Mouse (Mus musculus): ENCODE data around the gene AW822073. TPM values are rescaled to one million over a fixed set of nuclear protein-coding genes. Genes with fewer than 3 reads are reported as not detected.
"Not testable (repeated sequence)": the region's sequence is repeated elsewhere in the genome, so short reads cannot be mapped to it uniquely, and the experiment has no call there.

The AW822073 gene
- polyA plus RNA-seq, 1 experiment from 2014 or later: not detected

GRCm38 (mm10) chr10:58227798-58228197 is 3.1 kb upstream of the AW822073 start:
- H3K4me2 ChIP-seq (ENCODE audit: low read depth, low read length); H3K27ac ChIP-seq (replicated peaks; ENCODE audit: low read depth, low read length); H3K36me3 ChIP-seq (replicated peaks; ENCODE audit: control insufficient read depth, insufficient read depth, low read depth, low read length); H3K9ac ChIP-seq (replicated peaks; ENCODE audit: low read length); H3K27me3 ChIP-seq (ENCODE audit: control insufficient read depth, insufficient read depth, low read length); H3K4me3 ChIP-seq (ENCODE audit: low read depth, low read length); H3K4me1 ChIP-seq (ENCODE audit: control insufficient read depth, insufficient read depth, low read length); DNase-seq (ENCODE audit: low spot score); ATAC-seq (replicated peaks; ENCODE audit: insufficient number of reproducible peaks, low FRiP score, low TSS enrichment, low read depth): not testable (repeated sequence)
- WGBS: 84% methylated on average over 2 of the region's 6 CpGs
- peaks cover 12% of the 10 kb centered on the region for H3K9me3 ChIP-seq (replicated peaks; ENCODE audit: control insufficient read depth, low read length)

DNA sequence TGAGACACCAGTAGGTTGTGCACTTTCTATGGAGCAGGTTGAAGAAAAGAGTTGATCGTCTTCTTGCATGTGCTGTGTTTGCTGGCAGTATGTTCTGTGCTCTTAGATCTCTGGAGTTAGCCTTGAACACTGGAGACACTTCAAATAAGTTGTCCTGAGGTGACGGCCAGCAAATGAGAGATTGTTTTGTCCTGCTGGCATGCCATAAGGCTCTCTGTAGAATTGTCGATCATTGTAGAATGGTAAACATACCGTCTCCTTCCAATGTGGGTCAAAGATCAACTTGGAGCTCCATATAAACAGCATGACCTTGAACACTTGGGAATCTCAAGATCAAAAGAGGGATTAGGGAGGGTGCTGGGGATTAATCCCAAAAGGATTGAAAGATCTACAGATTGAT is 1.6 kb upstream of the AW822073 start:
- H3K9me3 ChIP-seq (replicated peaks; ENCODE audit: control insufficient read depth, low read length); H3K4me1 ChIP-seq (ENCODE audit: control insufficient read depth, insufficient read depth, low read length); H3K27me3 ChIP-seq (ENCODE audit: control insufficient read depth, insufficient read depth, low read length); H3K4me2 ChIP-seq (ENCODE audit: low read depth, low read length); H3K27ac ChIP-seq (replicated peaks; ENCODE audit: low read depth, low read length); H3K4me3 ChIP-seq (ENCODE audit: low read depth, low read length); H3K36me3 ChIP-seq (replicated peaks; ENCODE audit: control insufficient read depth, insufficient read depth, low read depth, low read length); ATAC-seq (replicated peaks; ENCODE audit: insufficient number of reproducible peaks, low FRiP score, low TSS enrichment, low read depth); H3K9ac ChIP-seq (replicated peaks; ENCODE audit: low read length): not testable (repeated sequence)
- peak; percentile 13 for DNase-seq (ENCODE audit: low spot score)
- 82% methylated on average over 4 of the region's 4 CpGs for WGBS

- not testable (repeated sequence) for H3K9ac ChIP-seq (replicated peaks; ENCODE audit: low read length); H3K36me3 ChIP-seq (replicated peaks; ENCODE audit: control insufficient read depth, insufficient read depth, low read depth, low read length); H3K27ac ChIP-seq (replicated peaks; ENCODE audit: low read depth, low read length); H3K4me3 ChIP-seq (ENCODE audit: low read depth, low read length); H3K27me3 ChIP-seq (ENCODE audit: control insufficient read depth, insufficient read depth, low read length); ATAC-seq (replicated peaks; ENCODE audit: insufficient number of reproducible peaks, low FRiP score, low TSS enrichment, low read depth); DNase-seq (ENCODE audit: low spot score); H3K4me1 ChIP-seq (ENCODE audit: control insufficient read depth, insufficient read depth, low read length); H3K4me2 ChIP-seq (ENCODE audit: low read depth, low read length); H3K9me3 ChIP-seq (replicated peaks; ENCODE audit: control insufficient read depth, low read length)
- WGBS: 85% methylated on average over 28 of the region's 31 CpGs
These were observed 541 bp downstream of the AW822073 start for GRCm38 (mm10) chr10:58223972-58224805.

- H3K9ac ChIP-seq (replicated peaks; ENCODE audit: low read length); H3K4me2 ChIP-seq (ENCODE audit: low read depth, low read length); H3K9me3 ChIP-seq (replicated peaks; ENCODE audit: control insufficient read depth, low read length); H3K27ac ChIP-seq (replicated peaks; ENCODE audit: low read depth, low read length); H3K4me1 ChIP-seq (ENCODE audit: control insufficient read depth, insufficient read depth, low read length); ATAC-seq (replicated peaks; ENCODE audit: insufficient number of reproducible peaks, low FRiP score, low TSS enrichment, low read depth); H3K27me3 ChIP-seq (ENCODE audit: control insufficient read depth, insufficient read depth, low read length); H3K4me3 ChIP-seq (ENCODE audit: low read depth, low read length); H3K36me3 ChIP-seq (replicated peaks; ENCODE audit: control insufficient read depth, insufficient read depth, low read depth, low read length); DNase-seq (ENCODE audit: low spot score): not testable (repeated sequence)
- WGBS: 58% methylated on average over 2 of the region's 6 CpGs
These were observed 1.6 kb downstream of the AW822073 start for GRCm38 (mm10) chr10:58223161-58223560.

- not testable (repeated sequence) for H3K4me3 ChIP-seq (ENCODE audit: low read depth, low read length); H3K27me3 ChIP-seq (ENCODE audit: control insufficient read depth, insufficient read depth, low read length)
- 93% methylated on average over 2 of the region's 2 CpGs for WGBS
These were observed 3.2 kb downstream of the AW822073 start for GRCm38 (mm10) chr10:58221571-58221970.

DNA sequence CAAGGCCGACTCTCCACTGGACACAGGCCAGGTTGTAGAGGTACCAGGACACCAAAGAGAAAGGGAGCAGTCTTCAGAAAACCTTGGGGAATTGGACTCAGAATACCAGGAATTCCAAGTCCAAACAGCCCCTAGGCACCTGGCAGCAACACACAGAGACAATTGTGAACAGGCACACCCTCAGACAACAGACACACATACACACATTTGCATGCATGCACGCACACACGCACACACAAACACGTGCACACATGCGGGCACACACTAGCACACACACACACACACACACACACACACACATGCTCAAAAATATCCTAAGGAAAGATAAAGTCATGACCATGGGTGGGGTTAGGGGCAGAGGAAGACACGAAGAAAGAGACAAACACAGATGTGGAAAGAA is 4.0 kb downstream of the AW822073 start:
- no peak for DNase-seq (ENCODE audit: low spot score)
- H3K4me2 ChIP-seq (ENCODE audit: low read depth, low read length): no peak overlapping the region
- H3K4me1 ChIP-seq (ENCODE audit: control insufficient read depth, insufficient read depth, low read length): no peaks in the 10 kb centered on the region
- no peaks in the 10 kb centered on the region; the same call in 1 of the 2 replicates for H3K36me3 ChIP-seq (replicated peaks; ENCODE audit: control insufficient read depth, insufficient read depth, low read depth, low read length)
- no peak for ATAC-seq (replicated peaks; ENCODE audit: insufficient number of reproducible peaks, low FRiP score, low TSS enrichment, low read depth)
- no peaks in the 10 kb centered on the region for H3K27me3 ChIP-seq (ENCODE audit: control insufficient read depth, insufficient read depth, low read length)
- WGBS: 84% methylated on average over 6 of the region's 6 CpGs
- peaks cover 4% of the 10 kb centered on the region; the same call in 1 of the 2 replicates for H3K9me3 ChIP-seq (replicated peaks; ENCODE audit: control insufficient read depth, low read length)
- no peak overlapping the region for H3K9ac ChIP-seq (replicated peaks; ENCODE audit: low read length)
- no peak overlapping the region for H3K27ac ChIP-seq (replicated peaks; ENCODE audit: low read depth, low read length)
- no peak overlapping the region for H3K4me3 ChIP-seq (ENCODE audit: low read depth, low read length)

More at GRCm38 (mm10) chr10:58221571-58221970, 3.2 kb downstream of the AW822073 start:
- not testable (repeated sequence) for H3K27ac ChIP-seq (replicated peaks; ENCODE audit: low read depth, low read length); H3K9me3 ChIP-seq (replicated peaks; ENCODE audit: control insufficient read depth, low read length); H3K4me1 ChIP-seq (ENCODE audit: control insufficient read depth, insufficient read depth, low read length); H3K4me2 ChIP-seq (ENCODE audit: low read depth, low read length); DNase-seq (ENCODE audit: low spot score); ATAC-seq (replicated peaks; ENCODE audit: insufficient number of reproducible peaks, low FRiP score, low TSS enrichment, low read depth); H3K36me3 ChIP-seq (replicated peaks; ENCODE audit: control insufficient read depth, insufficient read depth, low read depth, low read length); H3K9ac ChIP-seq (replicated peaks; ENCODE audit: low read length)

DNA sequence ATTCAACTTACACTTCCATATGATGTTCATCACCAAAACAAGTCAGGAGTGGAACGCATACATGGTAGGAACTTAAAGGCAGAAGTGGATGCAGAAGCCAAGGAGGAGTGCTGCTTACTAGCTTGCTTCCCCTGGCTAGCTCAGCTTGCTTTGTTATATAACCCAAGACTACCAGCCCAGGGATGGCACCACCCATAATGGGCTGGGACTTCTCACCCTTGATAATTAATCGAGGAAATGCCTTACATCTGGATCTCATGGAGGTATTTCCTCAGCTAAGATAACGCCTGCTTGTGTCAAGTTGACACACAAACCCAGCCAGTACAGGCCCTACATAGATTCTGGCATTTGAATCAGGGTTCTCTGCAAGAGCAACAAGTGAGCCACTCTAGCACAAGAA is 7.4 kb downstream of the AW822073 start:
- H3K27ac ChIP-seq (replicated peaks; ENCODE audit: low read depth, low read length): no peak overlapping the region
- peaks cover 4% of the 10 kb centered on the region; the same call in 1 of the 2 replicates for H3K9me3 ChIP-seq (replicated peaks; ENCODE audit: control insufficient read depth, low read length)
- H3K9ac ChIP-seq (replicated peaks; ENCODE audit: low read length): no peak overlapping the region
- H3K4me2 ChIP-seq (ENCODE audit: low read depth, low read length): no peak overlapping the region
- H3K4me1 ChIP-seq (ENCODE audit: control insufficient read depth, insufficient read depth, low read length): no peaks in the 10 kb centered on the region
- no peaks in the 10 kb centered on the region for H3K36me3 ChIP-seq (replicated peaks; ENCODE audit: control insufficient read depth, insufficient read depth, low read depth, low read length)
- ATAC-seq (replicated peaks; ENCODE audit: insufficient number of reproducible peaks, low FRiP score, low TSS enrichment, low read depth): no peak
- H3K27me3 ChIP-seq (ENCODE audit: control insufficient read depth, insufficient read depth, low read length): no peaks in the 10 kb centered on the region
- no peak for DNase-seq (ENCODE audit: low spot score)
- H3K4me3 ChIP-seq (ENCODE audit: low read depth, low read length): no peak overlapping the region
- 78% methylated on average over 3 of the region's 3 CpGs for WGBS

GRCm38 (mm10) chr10:58215353-58215752 is 9.4 kb downstream of the AW822073 start:
- H3K4me2 ChIP-seq (ENCODE audit: low read depth, low read length): no peak overlapping the region
- H3K27ac ChIP-seq (replicated peaks; ENCODE audit: low read depth, low read length): no peak overlapping the region
- H3K9ac ChIP-seq (replicated peaks; ENCODE audit: low read length): no peak overlapping the region
- no peak for DNase-seq (ENCODE audit: low spot score)
- ATAC-seq (replicated peaks; ENCODE audit: insufficient number of reproducible peaks, low FRiP score, low TSS enrichment, low read depth): no peak
- WGBS: 74% methylated on average over 1 of the region's 1 CpGs
- no peaks in the 10 kb centered on the region for H3K27me3 ChIP-seq (ENCODE audit: control insufficient read depth, insufficient read depth, low read length)
- 0 out of 2 replicates have a peak, but pooled peaks cover 4% of the 10 kb centered on the region for H3K9me3 ChIP-seq (replicated peaks; ENCODE audit: control insufficient read depth, low read length)
- H3K4me1 ChIP-seq (ENCODE audit: control insufficient read depth, insufficient read depth, low read length): no peaks in the 10 kb centered on the region
- H3K4me3 ChIP-seq (ENCODE audit: low read depth, low read length): no peak overlapping the region
- H3K36me3 ChIP-seq (replicated peaks; ENCODE audit: control insufficient read depth, insufficient read depth, low read depth, low read length): no peaks in the 10 kb centered on the region

Measured in embryonic facial prominence, embryonic 11.5 days (tissue).